Mouse (Mus musculus) lung, postnatal 0 days (tissue): ENCODE measurements at regions not wholly inside any gene's neighbourhood (a gene's known extent, or its start where the extent isn't known, plus 50 kb on each side); places are given as distances from the start of the nearest gene placed in this dataset.

Source experiments
- ATAC-seq: fragments of 200-750 bp; cut with Nextera tagmentation; 2 replicates; pipeline ENCODE4 v1.8.0; 2017; ENCODE audit warnings: moderate library complexity
- DNase-seq: peaks from one replicate; pipeline ENCODE4 v3.0.0-alpha.2; 2016; ENCODE audit warnings: low spot score
- H3K27ac ChIP-seq: fragments of 300-500 bp; sonication (generic); 2 replicates; pipeline ENCODE4 v1.5.1; 2014; ENCODE audit warnings: antibody characterized with exemption, mild to moderate bottlenecking, low read length, mixed read lengths
- H3K27me3 ChIP-seq: fragments of 300-500 bp; sonication (generic); replicated peaks from 2 replicates; pipeline ENCODE4 v1.6.1; 2014; ENCODE audit warnings: low read length, mixed read lengths; ENCODE audit not compliant: insufficient read depth
- H3K36me3 ChIP-seq: fragments of 300-500 bp; sonication (generic); 2 replicates; pipeline ENCODE4 v1.6.1; 2014; ENCODE audit warnings: low read length, mixed read lengths; ENCODE audit not compliant: insufficient read depth
- H3K4me1 ChIP-seq: fragments of 300-500 bp; sonication (generic); 2 replicates; pipeline ENCODE4 v1.6.1; 2014; ENCODE audit warnings: antibody characterized with exemption, low read depth, low read length, mixed read lengths; ENCODE audit not compliant: insufficient read depth
- H3K4me2 ChIP-seq: fragments of 300-500 bp; sonication (generic); replicated peaks from 2 replicates; pipeline ENCODE4 v1.6.1; 2014; ENCODE audit warnings: low read depth, mild to moderate bottlenecking, low read length, moderate library complexity, mixed read lengths
- H3K4me3 ChIP-seq: fragments of 300-500 bp; sonication (generic); 2 replicates; pipeline ENCODE4 v1.5.1; 2014; ENCODE audit warnings: low read depth, low read length
- H3K9ac ChIP-seq: fragments of 300-500 bp; sonication (generic); replicated peaks from 2 replicates; pipeline ENCODE4 v1.6.1; 2014; ENCODE audit warnings: low read depth, mild to moderate bottlenecking
- H3K9me3 ChIP-seq: fragments of 300-500 bp; sonication (generic); 2 replicates; pipeline ENCODE4 v1.6.1; 2016; ENCODE audit warnings: low read length, mixed read lengths
- CTCF ChIP-seq: IDR thresholded peaks from 2 replicates; pipeline ENCODE4 v1.5.1; 2016; ENCODE audit warnings: antibody characterized with exemption, mild to moderate bottlenecking
- EP300 ChIP-seq: IDR thresholded peaks from 2 replicates; pipeline ENCODE4 v1.6.1; 2016; ENCODE audit warnings: antibody characterized with exemption, mild to moderate bottlenecking, control low read depth
- WGBS: fragments of 180-500 bp; shearing (Covaris S2); extraction: QIAGEN DNeasy Blood & Tissue Kit; methylation state at CpG from one replicate; pipeline ENCODE4 v1.1.7; 2014; 5-methylcytosine and 5-hydroxymethylcytosine counted together

GRCm38 (mm10) chr14:24766260-24766659, 279.3 kb downstream of the Rps24 start:
- ATAC-seq = no peak
- no peaks in the 10 kb centered on the region for H3K4me1 ChIP-seq
- H3K4me2 ChIP-seq = no peak overlapping the region
- no peak for DNase-seq
- TF ChIP-seq CTCF (no peak), EP300 (no peak)
- no peaks in the 10 kb centered on the region for H3K27me3 ChIP-seq
- WGBS = 71% methylated on average over 3 of the region's 3 CpGs
- no peaks in the 10 kb centered on the region for H3K36me3 ChIP-seq
- no peak overlapping the region for H3K9ac ChIP-seq
- H3K4me3 ChIP-seq = no peak overlapping the region
- H3K9me3 ChIP-seq = no peaks in the 10 kb centered on the region
- H3K27ac ChIP-seq = no peak overlapping the region

- WGBS = 39% methylated on average over 2 of the region's 2 CpGs
- Histone ChIP-seq H3K27ac (no peak overlapping the region), H3K4me3 (no peak overlapping the region), H3K9me3 (no peaks in the 10 kb centered on the region), H3K4me1 (no peaks in the 10 kb centered on the region), H3K36me3 (no peaks in the 10 kb centered on the region), H3K27me3 (no peaks in the 10 kb centered on the region), H3K4me2 (no peak overlapping the region), H3K9ac (no peak overlapping the region)
- ATAC-seq (no peak), DNase-seq (no peak)
- TF ChIP-seq CTCF = no peak
- TF ChIP-seq EP300 = no peak
Observed at GRCm38 (mm10) chr14:24766690-24767089, 279.8 kb downstream of the Rps24 start.

- no peak overlapping the region for H3K27ac ChIP-seq
- no peaks in the 10 kb centered on the region for H3K9me3 ChIP-seq
- no peaks in the 10 kb centered on the region for H3K36me3 ChIP-seq
- no peaks in the 10 kb centered on the region for H3K4me1 ChIP-seq
- H3K4me3 ChIP-seq = no peak overlapping the region
- H3K9ac ChIP-seq = no peak overlapping the region
- no peaks in the 10 kb centered on the region for H3K27me3 ChIP-seq
- ATAC-seq (no peak), DNase-seq (no peak)
- 76% methylated on average over 5 of the region's 5 CpGs for WGBS
- TF ChIP-seq EP300 (no peak), CTCF (no peak)
- H3K4me2 ChIP-seq = no peak overlapping the region
Observed at GRCm38 (mm10) chr14:24767316-24767715, 280.4 kb downstream of the Rps24 start.

GRCm38 (mm10) chr14:24767964-24768363, 281.0 kb downstream of the Rps24 start:
- TF ChIP-seq EP300 (no peak), CTCF (no peak)
- WGBS = 79% methylated on average over 5 of the region's 5 CpGs
- H3K27ac ChIP-seq = no peak overlapping the region

GRCm38 (mm10) chr14:24769451-24769850, 282.5 kb downstream of the Rps24 start:
- H3K9ac ChIP-seq = no peak overlapping the region
- H3K27me3 ChIP-seq = no peaks in the 10 kb centered on the region
- no peaks in the 10 kb centered on the region for H3K36me3 ChIP-seq
- TF ChIP-seq CTCF = no peak
- TF ChIP-seq EP300 = no peak
- H3K4me3 ChIP-seq = no peak overlapping the region
- 47% methylated on average over 3 of the region's 3 CpGs for WGBS
- no peak overlapping the region for H3K27ac ChIP-seq
- DNase-seq = no peak
- no peaks in the 10 kb centered on the region for H3K4me1 ChIP-seq
- no peak overlapping the region for H3K4me2 ChIP-seq
- no peak for ATAC-seq
- H3K9me3 ChIP-seq = no peaks in the 10 kb centered on the region

More at GRCm38 (mm10) chr14:24767964-24768363, 281.0 kb downstream of the Rps24 start:
- no peak overlapping the region for H3K9ac ChIP-seq
- H3K27me3 ChIP-seq = no peaks in the 10 kb centered on the region
- no peak for ATAC-seq
- no peaks in the 10 kb centered on the region for H3K36me3 ChIP-seq
- no peak overlapping the region for H3K4me3 ChIP-seq
- no peaks in the 10 kb centered on the region for H3K4me1 ChIP-seq
- H3K9me3 ChIP-seq = no peaks in the 10 kb centered on the region
- DNase-seq = no peak
- no peak overlapping the region for H3K4me2 ChIP-seq

GRCm38 (mm10) chr14:24770015-24770977, 283.4 kb downstream of the Rps24 start:
- ATAC-seq = no peak
- no peak for TF ChIP-seq EP300
- no peak for TF ChIP-seq CTCF
- 34% methylated on average over 11 of the region's 11 CpGs for WGBS
- no peaks in the 10 kb centered on the region for H3K4me1 ChIP-seq
- DNase-seq = no peak
- H3K4me3 ChIP-seq = no peak overlapping the region
- H3K27me3 ChIP-seq = no peaks in the 10 kb centered on the region
- no peaks in the 10 kb centered on the region for H3K36me3 ChIP-seq
- no peak overlapping the region for H3K4me2 ChIP-seq
- H3K27ac ChIP-seq = no peak overlapping the region
- no peaks in the 10 kb centered on the region for H3K9me3 ChIP-seq
- no peak overlapping the region for H3K9ac ChIP-seq
